Mouse (Mus musculus) kidney, embryonic 14.5 days (tissue): ENCODE measurements at regions not wholly inside any gene's neighbourhood (a gene's known extent, or its start where the extent isn't known, plus 50 kb on each side); places are given as distances from the start of the nearest gene placed in this dataset.
A peak's percentile ranks its signal among the peaks of the same experiment; 100 is the strongest.

Experiments
- ATAC-seq: fragments of 200-750 bp; cut with Nextera tagmentation; 2 replicates; pipeline ENCODE4 v1.8.0; 2017; ENCODE audit warnings: moderate number of reproducible peaks, mild to moderate bottlenecking, moderate TSS enrichment, moderate library complexity; ENCODE audit not compliant: low FRiP score, low TSS enrichment
- H3K27ac ChIP-seq: fragments of 300-500 bp; sonication (generic); 2 replicates; pipeline ENCODE4 v1.5.1; 2014; ENCODE audit warnings: low read depth, mild to moderate bottlenecking, low read length, moderate library complexity, mixed read lengths
- H3K27me3 ChIP-seq: fragments of 300-500 bp; sonication (generic); 2 replicates; pipeline ENCODE4 v1.6.1; 2014; ENCODE audit warnings: mild to moderate bottlenecking, low read length; ENCODE audit not compliant: control insufficient read depth, insufficient read depth
- H3K36me3 ChIP-seq: fragments of 300-500 bp; sonication (generic); 2 replicates; pipeline ENCODE4 v1.6.1; 2014; ENCODE audit warnings: low read length, mixed read lengths; ENCODE audit not compliant: control insufficient read depth, insufficient read depth
- H3K4me1 ChIP-seq: fragments of 300-500 bp; sonication (generic); 2 replicates; pipeline ENCODE4 v1.6.1; 2014; ENCODE audit warnings: low read length, mixed read lengths; ENCODE audit not compliant: control insufficient read depth, insufficient read depth
- H3K4me2 ChIP-seq: fragments of 300-500 bp; sonication (generic); replicated peaks from 2 replicates; pipeline ENCODE4 v1.6.1; 2014; ENCODE audit warnings: low read depth, mild to moderate bottlenecking, low read length
- H3K4me3 ChIP-seq: fragments of 300-500 bp; sonication (generic); 2 replicates; pipeline ENCODE4 v1.5.1; 2014; ENCODE audit warnings: mild to moderate bottlenecking, low read length
- H3K9ac ChIP-seq: fragments of 300-500 bp; sonication (generic); 2 replicates; pipeline ENCODE4 v1.6.1; 2014; ENCODE audit warnings: low read depth, mild to moderate bottlenecking, low read length, moderate library complexity
- H3K9me3 ChIP-seq: fragments of 300-500 bp; sonication (generic); 2 replicates; pipeline ENCODE4 v1.6.1; 2016; ENCODE audit warnings: low read length; ENCODE audit not compliant: control insufficient read depth
- WGBS: fragments of 180-500 bp; shearing (Covaris S2); extraction: QIAGEN DNeasy Blood & Tissue Kit; methylation state at CpG from one replicate; pipeline ENCODE4 v1.1.7; 2014; 5-methylcytosine and 5-hydroxymethylcytosine counted together

GRCm38 (mm10) chrX:12877506-12877905 is 115.6 kb upstream of the Med14 start:
- WGBS = 40% methylated on average over 4 of the region's 4 CpGs
- Histone ChIP-seq H3K27me3 (no peaks in the 10 kb centered on the region; the same call in 1 of the 2 replicates), H3K27ac (no peak overlapping the region), H3K9ac (no peak overlapping the region), H3K4me3 (no peak overlapping the region), H3K36me3 (no peaks in the 10 kb centered on the region), H3K4me2 (no peak overlapping the region), H3K9me3 (no peaks in the 10 kb centered on the region), H3K4me1 (no peaks in the 10 kb centered on the region)
- no peak for ATAC-seq

GRCm38 (mm10) chrX:12873698-12874144 is 111.8 kb upstream of the Med14 start:
- no peak overlapping the region for H3K27ac ChIP-seq
- H3K9ac ChIP-seq = peak overlapping the region; percentile 18; the same call in 1 of the 2 replicates
- H3K27me3 ChIP-seq = peaks cover under 1% of the 10 kb centered on the region; the same call in 1 of the 2 replicates
- peak overlapping the region; percentile 21; the same call in 1 of the 2 replicates for H3K4me3 ChIP-seq
- 54% methylated on average over 22 of the region's 22 CpGs for WGBS
- H3K4me2 ChIP-seq = peak overlapping the region; percentile 31
- no peaks in the 10 kb centered on the region for H3K36me3 ChIP-seq
- no peaks in the 10 kb centered on the region for H3K9me3 ChIP-seq
- no peaks in the 10 kb centered on the region for H3K4me1 ChIP-seq
- peak; percentile 91 for ATAC-seq

GRCm38 (mm10) chrX:12873230-12873629 is 111.4 kb upstream of the Med14 start:
- Histone ChIP-seq H3K27ac (no peak overlapping the region), H3K27me3 (peaks cover 3% of the 10 kb centered on the region; the same call in 1 of the 2 replicates), H3K9ac (no peak overlapping the region), H3K4me3 (peak overlapping the region; percentile 21; the same call in 1 of the 2 replicates), H3K4me2 (peak overlapping the region; percentile 31), H3K4me1 (no peaks in the 10 kb centered on the region), H3K9me3 (no peaks in the 10 kb centered on the region), H3K36me3 (no peaks in the 10 kb centered on the region)
- WGBS = 48% methylated on average over 6 of the region's 6 CpGs
- ATAC-seq = peak; percentile 24; the same call in 1 of the 2 replicates

GRCm38 (mm10) chrX:12866885-12867498 is 105.1 kb upstream of the Med14 start:
- H3K36me3 ChIP-seq = no peaks in the 10 kb centered on the region
- peaks cover 3% of the 10 kb centered on the region; the same call in 1 of the 2 replicates for H3K27me3 ChIP-seq
- H3K27ac ChIP-seq = no peak overlapping the region
- H3K4me2 ChIP-seq = no peak overlapping the region
- no peak overlapping the region for H3K9ac ChIP-seq
- no peak for ATAC-seq
- H3K4me3 ChIP-seq = no peak overlapping the region
- H3K9me3 ChIP-seq = no peaks in the 10 kb centered on the region
- WGBS = 96% methylated on average over 5 of the region's 5 CpGs
- no peaks in the 10 kb centered on the region for H3K4me1 ChIP-seq

GRCm38 (mm10) chrX:12866176-12866575 is 104.3 kb upstream of the Med14 start:
- Histone ChIP-seq H3K36me3 (no peaks in the 10 kb centered on the region), H3K9ac (no peak overlapping the region), H3K27ac (no peak overlapping the region), H3K9me3 (no peaks in the 10 kb centered on the region), H3K27me3 (peaks cover 3% of the 10 kb centered on the region; the same call in 1 of the 2 replicates), H3K4me1 (no peaks in the 10 kb centered on the region), H3K4me3 (no peak overlapping the region), H3K4me2 (no peak overlapping the region)
- 86% methylated on average over 3 of the region's 3 CpGs for WGBS
- ATAC-seq = no peak

- H3K4me3 ChIP-seq = no peak overlapping the region
- no peak overlapping the region for H3K9ac ChIP-seq
- peak; percentile 40; the same call in 1 of the 2 replicates for ATAC-seq
- no peaks in the 10 kb centered on the region for H3K27me3 ChIP-seq
- 74% methylated on average over 6 of the region's 6 CpGs for WGBS
- no peaks in the 10 kb centered on the region for H3K36me3 ChIP-seq
- no peak overlapping the region for H3K4me2 ChIP-seq
- no peaks in the 10 kb centered on the region for H3K9me3 ChIP-seq
- no peak overlapping the region for H3K27ac ChIP-seq
- no peaks in the 10 kb centered on the region for H3K4me1 ChIP-seq
These were observed 98.3 kb upstream of the Med14 start for GRCm38 (mm10) chrX:12860168-12860567.

- Histone ChIP-seq H3K27ac (no peak overlapping the region), H3K4me1 (no peaks in the 10 kb centered on the region), H3K9ac (no peak overlapping the region), H3K4me3 (no peak overlapping the region), H3K27me3 (no peaks in the 10 kb centered on the region), H3K4me2 (no peak overlapping the region), H3K36me3 (no peaks in the 10 kb centered on the region), H3K9me3 (no peaks in the 10 kb centered on the region)
- WGBS = 85% methylated on average over 2 of the region's 2 CpGs
- ATAC-seq = no peak
These were observed 96.9 kb upstream of the Med14 start for GRCm38 (mm10) chrX:12858757-12859156.

GRCm38 (mm10) chrX:12857881-12858755 is 96.2 kb upstream of the Med14 start:
- Histone ChIP-seq H3K9ac (peak overlapping the region; percentile 34; the same call in 1 of the 2 replicates), H3K27me3 (no peaks in the 10 kb centered on the region), H3K36me3 (no peaks in the 10 kb centered on the region), H3K4me2 (peak overlapping the region; percentile 38), H3K27ac (peak overlapping the region; percentile 73; the same call in 1 of the 2 replicates), H3K9me3 (no peaks in the 10 kb centered on the region), H3K4me3 (peak overlapping the region; percentile 23), H3K4me1 (no peaks in the 10 kb centered on the region)
- ATAC-seq = peak; percentile 75
- WGBS = 41% methylated on average over 17 of the region's 17 CpGs

GRCm38 (mm10) chrX:12855425-12855824 is 93.6 kb upstream of the Med14 start:
- no peaks in the 10 kb centered on the region for H3K4me1 ChIP-seq
- H3K27ac ChIP-seq = no peak overlapping the region
- H3K36me3 ChIP-seq = no peaks in the 10 kb centered on the region
- WGBS = 78% methylated on average over 4 of the region's 4 CpGs
- no peaks in the 10 kb centered on the region for H3K27me3 ChIP-seq
- H3K9ac ChIP-seq = no peak overlapping the region
- no peak overlapping the region for H3K4me2 ChIP-seq
- ATAC-seq = no peak
- no peak overlapping the region for H3K4me3 ChIP-seq
- H3K9me3 ChIP-seq = no peaks in the 10 kb centered on the region
